Mouse (Mus musculus) lung, adult 2 months (tissue): ENCODE results near the gene Ndufa6. TPM values are rescaled to one million over a fixed set of nuclear protein-coding genes. Genes with fewer than 3 reads are reported as not detected.
"Not testable (repeated sequence)": the region's sequence is repeated elsewhere in the genome, so short reads cannot be mapped to it uniquely, and the experiment has no call there.

Experiments
- DNase-seq: peaks from one replicate; pipeline ENCODE4 v3.0.0; 2022
- H3K4me1 ChIP-seq: fragments of 200-500 bp; 2 replicates; pipeline ENCODE4 v1.6.1; 2011; ENCODE audit warnings: low read length; ENCODE audit not compliant: control insufficient read depth, insufficient read depth
- H3K4me3 ChIP-seq: fragments of 200-500 bp; replicated peaks from 2 replicates; pipeline ENCODE3; 2011; ENCODE audit warnings: low read depth, mild to moderate bottlenecking, control low read depth, low read length; ENCODE audit errors: extremely low read depth
- CTCF ChIP-seq: fragments of 200-500 bp; IDR thresholded peaks from 2 replicates; pipeline ENCODE4 v1.5.1; 2011; ENCODE audit warnings: mild to moderate bottlenecking, low read length, control low read depth; ENCODE audit not compliant: insufficient read depth
- POLR2A ChIP-seq: fragments of 200-500 bp; IDR thresholded peaks from 2 replicates; pipeline ENCODE4 v1.6.1; 2011; ENCODE audit warnings: low read depth, mild to moderate bottlenecking, control low read depth, low read length, borderline replicate concordance; ENCODE audit errors: extremely low read depth
- WGBS: fragments of 180-500 bp; shearing (Covaris S2); methylation state at CpG from one replicate; pipeline ENCODE4 v1.1.7; 2018; 5-methylcytosine and 5-hydroxymethylcytosine counted together
- polyA plus RNA-seq: library from polyadenylated mRNA; depleted of rRNA; stranded (reverse); fragments of >200 nt; gene quantifications from 2 replicates; pipeline ENCODE4 v1.2.3, GENCODE M21; 2012

Gene Ndufa6
- polyA plus RNA-seq, 1 experiment, result 183 TPM

GRCm38 (mm10) chr15:82372446-82372845, 18.3 kb upstream of the Ndufa6 start:
- Histone ChIP-seq H3K4me1 (peaks cover 10% of the 10 kb centered on the region), H3K4me3 (no peak overlapping the region)
- no peak for TF ChIP-seq POLR2A
- no peak for DNase-seq
- WGBS, result 85% methylated on average over 6 of the region's 6 CpGs

GRCm38 (mm10) chr15:82368851-82369250, 14.7 kb upstream of the Ndufa6 start:
- DNase-seq, result no peak
- WGBS, result 74% methylated on average over 1 of the region's 1 CpGs
- Histone ChIP-seq H3K4me3 (no peak overlapping the region), H3K4me1 (0 out of 2 replicates have a peak, but pooled peaks cover 2% of the 10 kb centered on the region)
- TF ChIP-seq CTCF (no peak), POLR2A (no peak)

- no peak for DNase-seq
- H3K4me1 ChIP-seq, result 0 out of 2 replicates have a peak, but pooled peaks cover 2% of the 10 kb centered on the region
- TF ChIP-seq POLR2A, result no peak
- no peak for TF ChIP-seq CTCF
- 83% methylated on average over 4 of the region's 4 CpGs for WGBS
- H3K4me3 ChIP-seq, result no peak overlapping the region
Observed at GRCm38 (mm10) chr15:82368146-82368545, 14.0 kb upstream of the Ndufa6 start.

GRCm38 (mm10) chr15:82364561-82364960, 10.4 kb upstream of the Ndufa6 start:
- not testable (repeated sequence) for H3K4me3 ChIP-seq, DNase-seq, H3K4me1 ChIP-seq
- WGBS, result 2% methylated on average over 6 of the region's 9 CpGs

- WGBS, result 46% methylated on average over 8 of the region's 12 CpGs
- not testable (repeated sequence) for H3K4me3 ChIP-seq, H3K4me1 ChIP-seq, DNase-seq
Observed at GRCm38 (mm10) chr15:82363801-82364200, 9.7 kb upstream of the Ndufa6 start.

- Histone ChIP-seq H3K4me1 (peaks cover 3% of the 10 kb centered on the region; the same call in 1 of the 2 replicates), H3K4me3 (no peak overlapping the region)
- no peak for DNase-seq
- WGBS, result 73% methylated on average over 4 of the region's 4 CpGs
- TF ChIP-seq CTCF (no peak), POLR2A (no peak)
Observed at GRCm38 (mm10) chr15:82362234-82362633, 8.1 kb upstream of the Ndufa6 start.

GRCm38 (mm10) chr15:82361459-82362018, 7.4 kb upstream of the Ndufa6 start:
- peak; percentile 58 for TF ChIP-seq CTCF
- no peak for TF ChIP-seq POLR2A
- no peak overlapping the region for H3K4me3 ChIP-seq
- no peak for DNase-seq
- WGBS, result 64% methylated on average over 11 of the region's 11 CpGs
- peaks cover 3% of the 10 kb centered on the region; the same call in 1 of the 2 replicates for H3K4me1 ChIP-seq

- 44% methylated on average over 22 of the region's 22 CpGs for WGBS
- peak overlapping the region; percentile 40 for H3K4me3 ChIP-seq
- H3K4me1 ChIP-seq, result peaks cover 3% of the 10 kb centered on the region; the same call in 1 of the 2 replicates
- no peak for DNase-seq
- TF ChIP-seq CTCF, result no peak
- 0 out of 2 replicates have a peak, but pooled peaks have one; percentile 6 for TF ChIP-seq POLR2A
Observed at GRCm38 (mm10) chr15:82358431-82359260, 4.5 kb upstream of the Ndufa6 start.

- TF ChIP-seq POLR2A (no peak), CTCF (no peak)
- peaks cover 6% of the 10 kb centered on the region for H3K4me1 ChIP-seq
- WGBS, result under 1% methylated on average over 23 of the region's 23 CpGs
- peak; percentile 23 for DNase-seq
- peak overlapping the region; percentile 93 for H3K4me3 ChIP-seq
Observed at GRCm38 (mm10) chr15:82353745-82354113, 393 bp downstream of the Ndufa6 start.

- DNase-seq, result no peak
- TF ChIP-seq POLR2A (no peak), CTCF (no peak)
- WGBS, result 14% methylated on average over 14 of the region's 14 CpGs
- peaks cover 2% of the 10 kb centered on the region for H3K4me1 ChIP-seq
- H3K4me3 ChIP-seq, result peak overlapping the region; percentile 93
Observed at GRCm38 (mm10) chr15:82353078-82353744, 911 bp downstream of the Ndufa6 start.
